Mouse (Mus musculus) kidney, adult 8-10 months (tissue): ENCODE data around the gene Gnai2.
A peak's percentile ranks its signal among the peaks of the same experiment; 100 is the strongest.

Experiments
- DNase-seq, 2 experiments: peaks; one replicate each; pipeline ENCODE4 v3.0.0; 2022

The Gnai2 gene

GRCm38 (mm10) chr9:107629901-107630425, 5.2 kb downstream of the Gnai2 start:
- DNase-seq, result no peak

DNA sequence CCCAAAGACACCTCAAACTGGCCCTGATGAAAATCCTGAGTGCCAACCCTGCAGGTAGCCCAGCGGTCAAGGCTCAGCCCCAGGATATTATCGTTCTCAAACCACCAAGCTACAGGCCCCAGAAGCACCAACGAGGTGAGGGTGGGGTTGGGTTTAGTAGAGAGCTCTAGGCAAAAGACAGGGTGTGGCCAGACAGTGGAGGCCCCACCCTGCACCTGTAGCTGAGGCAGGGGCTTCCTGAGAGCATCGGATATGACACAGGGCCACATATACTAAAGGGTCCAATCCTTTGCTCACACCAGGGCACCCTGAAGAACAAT, 5.8 kb downstream of the Gnai2 start:
- DNase-seq, result no peak

DNA sequence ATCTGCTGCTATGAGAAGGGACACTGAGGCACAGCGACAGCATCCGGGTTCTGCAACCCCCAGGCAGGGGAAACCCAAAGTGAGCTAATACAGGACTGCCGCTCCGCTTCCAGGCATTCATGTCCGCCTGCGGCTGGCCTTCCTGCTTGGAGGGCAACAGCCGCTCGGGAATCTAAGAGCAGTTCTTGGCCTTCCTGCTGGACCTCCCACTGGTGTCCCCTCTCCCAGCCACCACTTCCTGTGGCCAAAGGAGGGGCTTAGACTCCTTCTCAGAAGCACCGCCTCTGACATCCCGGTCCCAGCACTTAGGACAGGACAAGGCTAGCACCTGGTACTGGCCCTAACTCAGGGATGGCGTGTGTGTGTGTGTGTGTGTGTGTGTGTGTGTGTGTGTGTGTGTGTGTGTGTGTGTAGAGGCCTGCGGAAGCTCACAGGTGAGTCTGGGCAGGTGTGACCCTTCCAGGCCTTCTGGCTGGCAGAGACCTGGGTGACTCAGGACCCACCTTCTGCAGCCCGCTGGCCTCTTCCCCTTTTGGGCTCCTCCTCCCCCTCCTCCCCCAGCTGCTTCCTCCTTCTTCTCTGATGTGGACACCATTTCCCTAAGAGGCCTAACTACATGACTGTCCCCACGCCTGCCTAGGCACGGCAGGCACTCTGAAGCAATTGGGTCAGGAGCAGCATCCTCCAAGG, 6.3 kb downstream of the Gnai2 start:
- peak; percentile 63 to 69 for DNase-seq

GRCm38 (mm10) chr9:107627387-107628255, 7.5 kb downstream of the Gnai2 start:
- DNase-seq, result no peak

- DNase-seq, result peak; percentile 70 to 82
Observed at GRCm38 (mm10) chr9:107626844-107627277, 8.3 kb downstream of the Gnai2 start.

GRCm38 (mm10) chr9:107626158-107626843, 8.9 kb downstream of the Gnai2 start:
- no peak for DNase-seq

GRCm38 (mm10) chr9:107625351-107626128, 9.6 kb downstream of the Gnai2 start:
- DNase-seq, result no peak

DNA sequence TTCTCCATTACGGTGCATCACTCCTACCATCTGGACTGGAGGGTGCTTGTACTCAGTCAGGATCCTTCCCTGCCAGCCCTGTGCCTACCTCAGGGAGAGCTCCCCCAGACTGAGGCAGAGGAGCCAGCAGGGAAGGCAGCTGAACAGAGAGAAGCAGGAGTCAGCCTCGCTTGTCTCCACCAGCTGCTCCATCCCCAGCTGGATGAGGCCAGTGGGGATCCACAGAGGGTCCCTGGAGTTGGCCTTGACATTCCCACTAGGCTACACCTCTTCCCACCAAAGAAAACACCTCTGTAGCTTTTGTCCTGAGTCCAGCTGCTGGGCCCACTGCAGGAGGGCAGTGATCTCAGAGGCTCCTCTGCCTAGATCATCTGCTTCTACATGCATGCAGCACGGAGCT, 10.2 kb downstream of the Gnai2 start:
- DNase-seq, result no peak

- no peak for DNase-seq
Observed at GRCm38 (mm10) chr9:107624539-107624938, 10.6 kb downstream of the Gnai2 start.

DNA sequence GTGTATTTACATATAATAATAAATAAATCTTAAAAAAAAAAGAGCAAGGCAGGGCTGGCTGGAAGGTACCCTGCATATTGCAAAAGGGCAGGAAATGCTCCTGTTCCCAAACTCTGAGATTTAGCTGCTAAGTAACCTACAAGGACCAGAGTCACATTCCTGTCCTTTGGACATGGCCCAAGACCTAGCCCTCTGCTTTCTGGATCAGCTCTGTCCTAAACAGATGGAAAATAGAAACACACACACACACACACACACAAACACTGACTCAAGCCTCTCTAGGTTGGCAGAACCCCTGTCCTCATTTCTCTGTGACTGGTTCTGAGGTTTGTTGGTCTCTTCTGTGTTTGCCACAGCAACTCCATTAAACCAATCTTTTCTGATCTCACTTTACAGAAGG, 14.2 kb downstream of the Gnai2 start:
- DNase-seq, result no peak

DNA sequence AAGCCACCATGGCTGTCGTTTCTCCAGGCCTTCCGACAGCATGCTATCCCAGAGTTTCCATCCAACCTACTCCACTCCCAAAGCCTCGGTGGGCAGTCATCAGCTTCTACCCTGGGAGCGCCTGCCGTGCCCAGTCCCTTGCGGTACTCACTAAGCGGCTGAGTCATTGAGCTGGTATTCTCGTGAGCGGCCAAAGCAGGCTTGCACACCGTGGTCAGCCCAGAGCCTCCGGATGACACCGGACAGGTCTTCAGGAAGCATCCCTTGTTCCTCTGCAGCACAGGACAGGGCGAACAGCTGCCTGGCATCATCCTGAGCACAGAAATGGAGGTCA, 15.7 kb downstream of the Gnai2 start:
- DNase-seq, result no peak

GRCm38 (mm10) chr9:107618778-107619545, 16.2 kb downstream of the Gnai2 start:
- peak; percentile 88 to 89 for DNase-seq

DNA sequence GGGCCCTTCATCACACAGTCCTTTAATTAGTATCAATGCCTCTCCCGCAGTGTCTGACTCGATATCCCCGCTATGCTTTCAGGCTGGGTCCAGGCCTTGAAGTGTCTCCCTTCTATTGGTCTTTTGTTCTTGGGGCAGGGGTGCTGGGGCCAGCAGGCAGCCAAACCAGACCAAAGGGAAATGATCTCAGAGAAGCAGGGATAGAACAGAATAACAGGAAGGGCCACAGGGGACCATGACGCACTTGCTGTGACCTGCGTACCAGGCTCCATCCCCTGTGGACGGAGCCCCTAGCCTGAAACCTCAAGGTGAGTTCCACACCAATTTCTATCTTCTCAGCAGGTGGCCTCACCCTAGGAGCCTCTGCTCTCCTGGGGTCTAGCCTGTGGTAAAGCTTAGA, 17.1 kb downstream of the Gnai2 start:
- DNase-seq, result no peak

- no peak for DNase-seq
Observed at GRCm38 (mm10) chr9:107617461-107617860, 17.7 kb downstream of the Gnai2 start.

GRCm38 (mm10) chr9:107615035-107615434, 20.1 kb downstream of the Gnai2 start:
- no peak for DNase-seq

DNA sequence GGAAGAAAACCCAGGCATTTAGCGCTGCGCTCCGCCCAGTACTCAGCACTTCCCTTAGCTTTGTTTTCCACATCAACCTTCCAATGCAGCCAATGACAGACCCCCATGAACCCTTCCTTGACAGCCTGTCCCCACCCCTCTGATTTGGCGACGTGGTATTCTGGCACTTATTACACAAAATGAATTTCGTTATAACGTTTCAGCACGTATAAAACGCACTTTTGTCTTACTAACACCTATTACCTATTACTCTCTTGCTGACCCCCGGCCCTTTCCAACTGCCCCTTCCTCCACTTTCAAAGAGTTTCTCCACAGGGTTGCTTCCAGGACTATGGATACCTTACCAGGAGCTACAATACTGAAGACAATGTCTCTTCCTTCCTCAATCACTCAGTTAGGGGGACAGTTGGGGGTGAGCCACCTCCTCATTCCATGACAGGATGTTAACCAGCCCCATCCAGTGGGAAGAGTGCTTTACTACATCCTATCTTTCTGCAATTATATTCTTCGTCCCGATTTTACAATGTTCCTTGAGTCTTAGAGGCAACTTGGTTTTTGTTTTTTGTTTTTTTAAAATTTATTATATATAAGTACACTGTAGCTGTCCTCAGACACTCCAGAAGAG, 22.1 kb downstream of the Gnai2 start:
- DNase-seq, result no peak

DNA sequence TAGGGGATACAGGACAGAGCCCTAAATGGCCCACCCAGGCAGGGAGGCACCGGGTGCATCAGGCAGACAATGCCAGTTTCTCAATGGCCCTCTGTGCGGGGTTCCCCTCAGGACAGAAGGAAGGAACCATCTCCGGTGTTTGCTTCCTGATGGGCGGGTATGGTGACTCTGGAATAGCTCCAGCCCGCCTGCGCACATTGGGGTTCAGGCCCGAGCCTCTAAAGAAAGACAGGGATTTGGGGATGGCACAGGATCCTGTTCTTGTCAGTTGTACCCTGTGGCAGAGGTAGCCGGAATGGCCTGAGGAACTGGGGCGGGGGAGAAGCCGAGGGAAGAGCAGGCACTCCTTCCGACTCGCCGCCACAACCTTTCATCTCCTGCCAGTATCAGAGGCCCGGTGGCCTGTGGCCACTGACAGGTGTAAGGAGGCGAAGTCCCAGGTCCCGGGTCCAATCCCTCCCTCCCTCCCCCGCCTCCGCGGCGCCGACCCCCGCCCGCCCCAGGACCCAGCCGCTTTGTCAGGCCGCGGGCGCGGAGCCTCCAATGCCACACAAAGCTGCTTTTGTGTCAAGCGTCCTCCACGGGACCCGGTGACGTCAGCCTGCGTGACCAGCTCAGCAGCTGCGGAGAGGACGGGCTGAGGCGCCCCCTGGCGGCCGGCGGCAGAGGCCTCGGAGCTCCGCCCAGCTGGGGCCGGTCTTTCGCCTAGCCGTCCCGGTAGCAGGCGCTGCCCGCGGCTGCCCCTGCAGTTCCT, 22.8 kb downstream of the Gnai2 start:
- DNase-seq, result peak; percentile 97 to 98

DNA sequence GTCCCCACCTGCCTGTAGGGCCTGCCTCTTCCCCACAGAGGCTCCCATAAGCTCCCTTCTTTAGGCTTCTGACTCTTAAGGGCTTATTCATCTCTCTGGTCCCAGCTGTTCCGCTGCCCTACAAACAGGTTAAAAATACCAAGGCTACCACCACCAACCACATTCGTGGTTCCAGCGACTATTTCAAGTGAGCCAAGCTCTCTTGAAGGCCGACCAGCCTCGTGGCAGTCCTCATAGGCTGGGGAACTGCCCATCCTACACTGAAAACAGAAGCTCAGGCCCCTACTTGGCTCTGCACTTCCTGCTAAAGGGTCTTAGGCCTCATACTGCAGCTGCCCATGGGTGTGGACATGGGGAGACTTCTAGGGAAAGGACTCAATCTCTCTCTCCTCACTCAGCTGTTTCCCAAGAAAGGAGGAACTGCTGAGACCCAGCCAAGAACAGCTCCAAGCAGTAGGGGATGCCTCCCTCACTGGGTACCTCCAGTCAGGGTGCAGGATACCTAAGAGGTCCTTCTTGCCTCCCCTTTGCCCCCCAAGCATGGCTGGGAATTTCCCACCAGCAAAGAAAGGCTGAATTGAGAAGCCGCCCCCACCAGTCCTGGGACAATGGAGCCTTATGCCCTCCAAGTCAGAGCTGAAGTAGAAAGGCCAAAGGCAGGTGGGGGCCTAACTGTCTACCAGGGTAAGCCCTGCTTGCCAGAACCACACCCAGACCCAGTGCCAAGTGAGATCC, 23.5 kb downstream of the Gnai2 start:
- peak in 1 of 2 experiments; percentile 27 for DNase-seq

DNA sequence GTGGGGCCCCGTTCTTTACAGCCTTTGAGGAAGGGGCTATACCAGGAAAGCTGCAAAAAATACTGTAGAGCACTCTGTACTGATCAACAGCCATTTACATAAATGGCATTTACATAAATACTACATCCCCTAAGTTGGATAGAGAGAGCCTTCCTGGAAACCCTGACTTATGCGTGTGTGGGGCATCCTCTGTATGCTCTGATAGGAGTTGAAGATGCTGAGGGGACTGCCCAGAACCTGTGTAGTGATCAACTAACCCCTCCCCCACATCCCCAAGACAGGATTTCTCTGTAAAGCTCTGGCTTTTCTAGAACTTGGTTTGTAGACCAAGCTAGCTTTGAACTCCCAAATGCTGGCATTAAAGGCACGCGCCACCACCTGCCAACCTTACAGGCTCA, 25.7 kb downstream of the Gnai2 start:
- no peak for DNase-seq
